Mouse (Mus musculus): ENCODE results near the gene Bst1.

Gene Bst1

DNA sequence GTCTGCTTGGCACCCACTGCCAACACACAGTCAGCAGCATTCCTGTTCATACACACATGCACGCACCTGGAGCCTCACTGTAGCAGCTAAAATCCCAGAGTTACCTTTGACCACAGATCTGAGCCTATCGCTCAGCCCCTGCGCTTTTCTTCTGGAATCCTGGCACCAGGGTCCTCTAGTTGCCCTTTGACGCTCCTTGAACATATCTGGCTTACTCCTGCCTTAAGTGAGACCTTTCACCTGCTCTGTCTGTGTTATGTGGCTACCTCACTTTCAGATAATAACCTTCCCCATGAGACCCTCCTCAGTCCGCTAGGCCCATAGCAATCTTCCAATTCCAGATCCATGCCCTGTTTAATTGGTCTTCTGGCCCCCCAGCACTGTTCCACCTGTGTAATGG lies 41.4 kb downstream of the Bst1 start:
- DNase-seq (ENCODE audit: low spot score) = no peak

- no peak for DNase-seq (ENCODE audit: low spot score)
These were observed 42.2 kb downstream of the Bst1 start for GRCm38 (mm10) chr5:43860670-43861431.

DNA sequence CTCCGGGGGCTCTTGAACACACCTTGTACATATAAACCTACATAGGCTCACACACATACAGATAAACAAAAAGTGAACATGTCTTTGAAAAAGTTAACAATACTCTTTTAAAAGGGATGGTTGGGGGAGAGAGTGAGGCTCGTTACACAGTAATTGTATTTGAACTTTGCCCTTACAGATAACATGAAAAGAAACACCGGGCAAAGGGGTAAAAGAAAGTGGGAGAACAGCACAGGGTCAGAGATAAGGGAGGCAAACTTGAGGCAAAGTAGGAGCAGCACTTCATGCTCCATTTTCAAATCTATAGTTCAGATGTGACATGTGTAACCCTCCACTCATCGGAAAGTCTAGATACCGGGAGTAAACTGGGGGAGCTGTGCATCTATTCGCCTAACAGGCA lies 45.0 kb downstream of the Bst1 start:
- no peak for DNase-seq (ENCODE audit: low spot score)

GRCm38 (mm10) chr5:43865316-43865715 lies 46.6 kb downstream of the Bst1 start:
- no peak for DNase-seq (ENCODE audit: low spot score)

- no peak for DNase-seq (ENCODE audit: low spot score)
These were observed 49.6 kb downstream of the Bst1 start, which contains the start of gene Cd38 for GRCm38 (mm10) chr5:43868253-43868652. Cd38 (plus strand) TSS chr5:43868553.

GRCm38 (mm10) chr5:43868711-43869600 lies 50.3 kb downstream of the Bst1 start:
- DNase-seq (ENCODE audit: low spot score) = no peak

DNA sequence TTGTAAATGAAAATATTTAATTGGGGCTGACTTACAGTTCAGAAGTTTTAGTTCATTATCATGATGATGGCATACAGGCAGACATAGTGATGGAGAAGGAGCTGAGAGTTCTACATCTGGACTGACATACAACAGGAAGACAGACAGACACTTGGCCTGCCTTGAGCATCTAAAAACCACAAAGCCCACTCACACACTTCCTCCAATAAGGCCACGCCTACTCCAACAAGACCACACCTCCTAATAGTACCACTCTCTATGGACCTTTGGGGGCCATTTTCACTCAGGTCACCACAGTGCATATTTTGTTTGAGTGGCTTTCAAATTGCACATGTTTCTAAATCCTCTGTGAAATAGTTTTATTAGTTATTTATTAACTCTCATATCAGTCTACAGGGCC lies 53.2 kb downstream of the Bst1 start:
- no peak for DNase-seq (ENCODE audit: low spot score)

- DNase-seq (ENCODE audit: low spot score) = no peak
These were observed 54.0 kb downstream of the Bst1 start for GRCm38 (mm10) chr5:43872652-43873051.

DNA sequence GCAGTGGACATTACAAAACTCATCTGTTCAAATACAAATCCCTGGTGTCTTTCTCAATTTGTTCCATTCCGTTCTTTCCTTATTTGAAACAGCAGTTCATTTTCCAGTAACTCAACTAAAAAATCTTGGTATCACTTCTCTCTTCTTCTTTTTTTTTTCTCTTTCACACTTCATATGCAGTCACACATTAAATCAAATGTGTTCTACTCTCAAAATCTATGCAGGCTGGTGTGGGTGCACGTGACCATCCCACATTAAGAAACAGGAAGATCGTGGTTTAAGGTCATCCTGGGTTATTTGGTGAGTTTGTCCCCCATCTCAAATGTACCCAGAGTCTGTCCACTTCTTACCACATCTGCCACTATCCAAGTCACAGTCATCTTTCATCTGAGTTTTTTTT lies 63.3 kb downstream of the Bst1 start:
- DNase-seq (ENCODE audit: low spot score) = no peak

- no peak for DNase-seq (ENCODE audit: low spot score)
These were observed 66.6 kb downstream of the Bst1 start for GRCm38 (mm10) chr5:43885060-43885820.

GRCm38 (mm10) chr5:43892386-43892785 lies 73.7 kb downstream of the Bst1 start:
- peak; percentile 56 for DNase-seq (ENCODE audit: low spot score)

Measured in MN1 (cell line).